Mouse (Mus musculus): ENCODE results near the gene Cdt1. TPM values are rescaled to one million over a fixed set of nuclear protein-coding genes. Genes with fewer than 3 reads are reported as not detected.

Gene Cdt1
- polyA plus RNA-seq, 1 experiment: 11.7 TPM

DNA sequence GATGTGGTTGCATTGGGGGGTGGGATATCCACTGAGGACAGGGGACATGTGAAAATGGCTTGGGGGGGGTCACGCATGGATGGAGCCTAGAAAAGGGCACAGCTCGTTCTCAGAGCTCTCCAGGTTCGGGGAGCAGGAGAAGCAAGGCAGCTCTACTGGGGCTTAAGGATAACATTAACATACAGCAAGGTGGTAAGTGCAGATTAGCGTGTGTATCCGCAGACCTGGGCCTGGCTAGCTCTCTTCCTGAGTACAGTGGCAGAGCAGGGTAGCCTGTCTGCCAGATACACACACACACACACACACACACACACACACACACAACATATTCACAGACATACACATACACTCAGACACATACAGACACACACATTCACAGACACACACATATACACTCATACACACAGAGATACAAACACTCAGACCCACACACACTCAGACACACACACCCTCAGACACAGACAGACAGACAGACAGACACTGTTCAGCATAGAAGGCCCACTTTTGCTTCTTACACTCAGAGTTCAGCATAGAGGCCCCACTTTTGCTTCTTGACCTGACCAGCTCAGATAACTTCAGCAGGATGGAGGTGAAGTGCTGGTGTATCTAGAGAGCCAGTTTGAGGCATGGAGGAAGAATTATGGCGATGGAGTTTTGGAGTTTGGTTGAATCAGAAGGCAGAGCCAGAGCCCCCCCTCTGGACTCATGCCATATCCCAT is 51.0 kb downstream of the Cdt1 start:
- Histone ChIP-seq H3K4me3 (replicated peaks; ENCODE audit: extremely low read depth, low read depth, low read length) (no peak overlapping the region), H3K4me1 (ENCODE audit: control insufficient read depth, insufficient read depth, low read length) (peaks cover 4% of the 10 kb centered on the region; the same call in 1 of the 2 replicates)
- WGBS: 89% methylated on average over 6 of the region's 6 CpGs
- no peak for DNase-seq
- no peak for TF ChIP-seq POLR2A (IDR thresholded peaks at IDR 0.05; ENCODE audit: borderline replicate concordance, extremely low read depth, low read depth, low read length)
- no peak for TF ChIP-seq CTCF (IDR thresholded peaks at IDR 0.05; ENCODE audit: insufficient read depth, low read length)

DNA sequence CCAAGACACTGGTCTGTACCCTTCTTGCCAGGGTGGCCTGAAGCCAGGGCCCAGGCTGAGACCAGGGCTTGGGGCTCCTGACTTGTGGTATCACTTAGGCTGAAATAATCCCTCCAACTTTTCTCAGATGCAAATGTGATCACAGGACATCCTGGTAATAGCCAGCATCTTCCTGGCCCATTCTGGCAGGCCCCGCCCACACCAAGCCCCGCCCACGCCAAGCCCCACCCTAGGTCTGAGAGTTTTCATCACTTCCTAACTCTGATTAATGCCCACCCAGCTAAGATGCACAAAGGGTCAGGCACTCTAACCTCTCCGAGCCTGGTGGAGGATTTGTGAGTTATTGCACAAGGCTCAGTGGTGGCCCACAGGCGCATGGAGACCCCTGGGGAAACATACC is 52.6 kb downstream of the Cdt1 start:
- 43% methylated on average over 5 of the region's 5 CpGs for WGBS

DNA sequence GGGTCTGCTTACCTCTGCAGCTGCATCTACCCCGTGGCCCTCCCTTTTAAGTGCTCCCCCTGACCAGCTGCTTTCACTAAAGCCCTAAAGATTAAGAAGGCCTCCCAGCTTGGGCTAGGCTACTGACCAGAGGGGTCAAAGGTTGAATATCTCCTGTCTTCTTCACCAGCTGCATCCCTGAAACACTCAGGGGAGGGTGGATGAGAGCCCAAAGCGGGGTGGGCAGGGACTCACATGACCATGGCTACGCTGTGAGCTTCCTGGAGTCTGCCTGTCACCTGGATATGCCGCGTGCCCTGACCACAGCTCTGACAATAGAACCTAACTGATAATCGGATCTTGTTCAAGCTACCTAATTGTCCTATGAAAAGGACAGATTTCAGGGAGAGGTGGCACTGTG is 54.9 kb downstream of the Cdt1 start, which contains the start of gene Pabpn1l:
Gene Pabpn1l, minus strand, starts transcription at position 13 of the 400 bp plus-strand sequence.
- no peak within 1 kb of the TSS for H3K4me3 ChIP-seq (replicated peaks; ENCODE audit: extremely low read depth, low read depth, low read length)
- WGBS: 60% methylated on average over 6 of the region's 6 CpGs
- TF ChIP-seq POLR2A (IDR thresholded peaks at IDR 0.05; ENCODE audit: borderline replicate concordance, extremely low read depth, low read depth, low read length) (no peak), CTCF (IDR thresholded peaks at IDR 0.05; ENCODE audit: insufficient read depth, low read length) (no peak)
- no peak for DNase-seq
- H3K4me1 ChIP-seq (ENCODE audit: control insufficient read depth, insufficient read depth, low read length): peaks cover 4% of the 10 kb centered on the region; the same call in 1 of the 2 replicates

More for the DNA sequence above, 52.6 kb downstream of the Cdt1 start:
- H3K4me3 ChIP-seq (replicated peaks; ENCODE audit: extremely low read depth, low read depth, low read length): no peak overlapping the region
- DNase-seq: no peak
- TF ChIP-seq POLR2A (IDR thresholded peaks at IDR 0.05; ENCODE audit: borderline replicate concordance, extremely low read depth, low read depth, low read length): no peak
- TF ChIP-seq CTCF (IDR thresholded peaks at IDR 0.05; ENCODE audit: insufficient read depth, low read length): no peak
- peaks cover 4% of the 10 kb centered on the region; the same call in 1 of the 2 replicates for H3K4me1 ChIP-seq (ENCODE audit: control insufficient read depth, insufficient read depth, low read length)

Other genes starting within 250 kb of the Cdt1 start
- not detected in 2 replicates for gene Trhr2, start 207.3 kb upstream of the Cdt1 start, polyA plus RNA-seq (2012; rRNA removed)
- gene Zc3h18, start 191.4 kb upstream of the Cdt1 start, polyA plus RNA-seq (2012; rRNA removed): 26.8 and 29.1 TPM in 2 replicates
- gene Il17c, start 146.0 kb upstream of the Cdt1 start, polyA plus RNA-seq (2012; rRNA removed): 0.18 and 0.62 TPM in 2 replicates
- 294 and 407 TPM in 2 replicates for gene Cyba, start 135.1 kb upstream of the Cdt1 start, polyA plus RNA-seq (2012; rRNA removed)
- 27.4 and 31.9 TPM in 2 replicates for gene Mvd, start 124.6 kb upstream of the Cdt1 start, polyA plus RNA-seq (2012; rRNA removed)
- gene Snai3, start 107.3 kb upstream of the Cdt1 start, polyA plus RNA-seq (2012; rRNA removed): 1.4 and 1.5 TPM in 2 replicates
- 83.8 and 93.2 TPM in 2 replicates for gene Rnf166, start 92.0 kb upstream of the Cdt1 start, polyA plus RNA-seq (2012; rRNA removed)
- 28.6 and 30.6 TPM in 2 replicates for gene Ctu2, start 91.9 kb upstream of the Cdt1 start, polyA plus RNA-seq (2012; rRNA removed)
- gene Piezo1, start 16.7 kb upstream of the Cdt1 start, polyA plus RNA-seq (2012; rRNA removed): 192 and 213 TPM in 2 replicates
- gene Aprt, start 8.9 kb downstream of the Cdt1 start, polyA plus RNA-seq (2012; rRNA removed): 108 and 109 TPM in 2 replicates
- gene Galns, start 43.4 kb downstream of the Cdt1 start, polyA plus RNA-seq (2012; rRNA removed): 13.8 and 14.9 TPM in 2 replicates
- 122 and 162 TPM in 2 replicates for gene Trappc2l, start 43.6 kb downstream of the Cdt1 start, polyA plus RNA-seq (2012; rRNA removed)
- gene Pabpn1l, start 54.7 kb downstream of the Cdt1 start, polyA plus RNA-seq (2012; rRNA removed): not detected in 2 replicates
- gene Cbfa2t3, start 131.1 kb downstream of the Cdt1 start, polyA plus RNA-seq (2012; rRNA removed): 40.0 and 45.7 TPM in 2 replicates
- 16.3 and 17.7 TPM in 2 replicates for gene Acsf3, start 207.5 kb downstream of the Cdt1 start, polyA plus RNA-seq (2012; rRNA removed)

Measured in lung, adult 2 months (tissue).